Mouse (Mus musculus) liver, adult 2 months (tissue): Measurements from ENCODE around the gene Rnf26. TPM values are rescaled to one million over a fixed set of nuclear protein-coding genes. Genes with fewer than 3 reads are reported as not detected.
A peak's percentile ranks its signal among the peaks of the same experiment; 100 is the strongest.

Source experiments
- DNase-seq: peaks from one replicate; pipeline ENCODE4 v3.0.0-alpha.2; 2011; ENCODE audit warnings: low read depth, low spot score; ENCODE audit errors: extremely low read depth
- H3K27ac ChIP-seq: fragments of 200-500 bp; replicated peaks from 2 replicates; pipeline ENCODE4 v1.5.1; 2012; ENCODE audit warnings: low read depth, mild to moderate bottlenecking, control low read depth, inconsistent platforms, low read length; ENCODE audit not compliant: insufficient read depth
- H3K27me3 ChIP-seq: fragments of 200-500 bp; 2 replicates; pipeline ENCODE4 v1.6.1; 2012; ENCODE audit warnings: mild to moderate bottlenecking, moderate library complexity, low read length, inconsistent platforms; ENCODE audit not compliant: control insufficient read depth, insufficient read depth
- H3K36me3 ChIP-seq: fragments of 200-500 bp; 2 replicates; pipeline ENCODE4 v1.6.1; 2012; ENCODE audit warnings: low read length, inconsistent platforms; ENCODE audit not compliant: control insufficient read depth, insufficient read depth
- H3K4me1 ChIP-seq: fragments of 200-500 bp; 2 replicates; pipeline ENCODE4 v1.6.1; 2011; ENCODE audit warnings: low read length; ENCODE audit not compliant: control insufficient read depth, insufficient read depth
- H3K4me3 ChIP-seq: fragments of 200-500 bp; 2 replicates; pipeline ENCODE4 v1.5.1; 2011; ENCODE audit warnings: low read depth, mild to moderate bottlenecking, control low read depth, low read length, moderate library complexity; ENCODE audit not compliant: insufficient read depth
- H3K79me2 ChIP-seq: fragments of 200-500 bp; 2 replicates; pipeline ENCODE4 v1.6.1; 2012; ENCODE audit warnings: inconsistent platforms, mild to moderate bottlenecking, low read length, moderate library complexity; ENCODE audit not compliant: control insufficient read depth, insufficient read depth
- H3K9ac ChIP-seq: fragments of 200-500 bp; 2 replicates; pipeline ENCODE4 v1.6.1; 2012; ENCODE audit warnings: low read depth, mild to moderate bottlenecking, control low read depth, inconsistent platforms, low read length
- CTCF ChIP-seq: fragments of 200-500 bp; IDR thresholded peaks from 2 replicates; pipeline ENCODE4 v1.5.1; 2011; ENCODE audit warnings: low read depth, low read length, control low read depth
- POLR2A ChIP-seq: fragments of 200-500 bp; IDR thresholded peaks from 2 replicates; pipeline ENCODE4 v1.6.1; 2011; ENCODE audit warnings: low read length, control low read depth; ENCODE audit not compliant: insufficient read depth; ENCODE audit errors: extremely low read depth
- WGBS: fragments of 180-500 bp; shearing (Covaris S2); methylation state at CpG from one replicate; pipeline ENCODE4 v1.1.7; 2018; 5-methylcytosine and 5-hydroxymethylcytosine counted together
- polyA plus RNA-seq: library from polyadenylated mRNA; depleted of rRNA; stranded (reverse); fragments of >200 nt; gene quantifications from 2 replicates; pipeline ENCODE4 v1.2.3, GENCODE M21; 2012
- total RNA-seq: library from RNA; depleted of rRNA; stranded (reverse); fragments of >200 nt; gene quantifications from 2 replicates; pipeline ENCODE4 v1.2.3, GENCODE M21; 2014

Gene Rnf26
- total and polyA plus RNA-seq, 2 experiments = 3.1 to 19.0 TPM

GRCm38 (mm10) chr9:44108269-44109055 lies 4.9 kb downstream of the Rnf26 start:
- Histone ChIP-seq H3K4me3 (no peak overlapping the region), H3K9ac (no peak overlapping the region), H3K79me2 (peaks cover 5% of the 10 kb centered on the region; the same call in 1 of the 2 replicates), H3K27me3 (no peaks in the 10 kb centered on the region), H3K36me3 (no peaks in the 10 kb centered on the region), H3K4me1 (peaks cover 3% of the 10 kb centered on the region; the same call in 1 of the 2 replicates), H3K27ac (no peak overlapping the region)
- TF ChIP-seq CTCF = no peak
- TF ChIP-seq POLR2A = no peak
- no peak for DNase-seq
- 88% methylated on average over 31 of the region's 31 CpGs for WGBS

DNA sequence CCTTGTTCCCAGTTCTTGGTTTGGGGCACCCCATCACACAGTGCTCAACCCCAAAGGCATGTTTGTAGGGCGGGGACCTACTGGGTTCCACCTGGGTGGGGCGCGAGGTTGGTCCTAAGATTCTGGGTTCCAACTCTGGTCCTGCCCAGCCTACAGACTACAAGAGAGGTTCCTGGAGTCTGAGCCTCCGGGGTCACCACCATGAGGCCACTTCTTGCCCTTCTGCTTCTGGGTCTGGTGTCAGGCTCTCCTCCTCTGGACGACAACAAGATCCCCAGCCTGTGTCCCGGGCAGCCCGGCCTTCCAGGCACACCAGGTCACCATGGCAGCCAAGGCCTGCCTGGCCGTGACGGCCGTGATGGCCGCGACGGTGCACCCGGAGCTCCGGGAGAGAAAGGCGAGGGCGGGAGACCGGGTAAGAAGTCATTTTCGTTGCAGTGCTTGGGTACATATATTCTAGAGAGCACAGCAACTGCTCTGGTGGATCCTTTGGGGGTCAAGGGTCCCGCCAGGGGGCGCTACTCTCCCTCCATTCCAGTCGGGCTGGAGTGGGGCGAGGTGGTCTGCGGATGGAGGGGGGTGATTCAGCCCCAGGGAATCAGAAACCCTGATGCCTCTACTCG lies 5.6 kb downstream of the Rnf26 start:
- Histone ChIP-seq H3K36me3 (no peaks in the 10 kb centered on the region), H3K4me1 (peaks cover 2% of the 10 kb centered on the region; the same call in 1 of the 2 replicates), H3K79me2 (peaks cover 5% of the 10 kb centered on the region; the same call in 1 of the 2 replicates), H3K27ac (peak overlapping the region; percentile 6; the same call in 1 of the 2 replicates), H3K4me3 (peak overlapping the region; percentile 32; the same call in 1 of the 2 replicates), H3K9ac (peak overlapping the region; percentile 28), H3K27me3 (no peaks in the 10 kb centered on the region)
- no peak for DNase-seq
- 81% methylated on average over 25 of the region's 25 CpGs for WGBS
- TF ChIP-seq CTCF (peak; percentile 34; the same call in 1 of the 2 replicates), POLR2A (no peak)

GRCm38 (mm10) chr9:44107110-44107509 lies 6.2 kb downstream of the Rnf26 start, which contains the start of gene C1qtnf5:
C1qtnf5 (plus strand) TSS chr9:44107245.
- H3K27ac ChIP-seq = peak within 1 kb of the TSS; percentile 6; the same call in 1 of the 2 replicates
- peak; percentile 31 for DNase-seq
- peak within 1 kb of the TSS; percentile 32; the same call in 1 of the 2 replicates for H3K4me3 ChIP-seq
- peaks cover 5% of the 10 kb centered on the region; the same call in 1 of the 2 replicates for H3K79me2 ChIP-seq
- H3K9ac ChIP-seq = peak within 1 kb of the TSS; percentile 28
- no peaks in the 10 kb centered on the region for H3K27me3 ChIP-seq
- WGBS = 79% methylated on average over 8 of the region's 8 CpGs
- no peaks in the 10 kb centered on the region for H3K4me1 ChIP-seq
- TF ChIP-seq CTCF (no peak), POLR2A (no peak)
- H3K36me3 ChIP-seq = no peaks in the 10 kb centered on the region

GRCm38 (mm10) chr9:44106596-44106995 lies 6.7 kb downstream of the Rnf26 start:
- TF ChIP-seq CTCF (no peak), POLR2A (no peak)
- 87% methylated on average over 4 of the region's 4 CpGs for WGBS
- no peaks in the 10 kb centered on the region for H3K27me3 ChIP-seq

GRCm38 (mm10) chr9:44106182-44106581 lies 7.1 kb downstream of the Rnf26 start:
- Histone ChIP-seq H3K4me3 (no peak overlapping the region), H3K36me3 (no peaks in the 10 kb centered on the region), H3K27ac (no peak overlapping the region), H3K4me1 (no peaks in the 10 kb centered on the region), H3K27me3 (no peaks in the 10 kb centered on the region), H3K79me2 (peaks cover 5% of the 10 kb centered on the region; the same call in 1 of the 2 replicates), H3K9ac (no peak overlapping the region)
- TF ChIP-seq POLR2A = no peak
- TF ChIP-seq CTCF = no peak
- no peak for DNase-seq
- 86% methylated on average over 7 of the region's 7 CpGs for WGBS

More at GRCm38 (mm10) chr9:44106596-44106995, 6.7 kb downstream of the Rnf26 start:
- Histone ChIP-seq H3K4me3 (no peak overlapping the region), H3K4me1 (no peaks in the 10 kb centered on the region), H3K79me2 (peaks cover 5% of the 10 kb centered on the region; the same call in 1 of the 2 replicates), H3K27ac (no peak overlapping the region), H3K36me3 (no peaks in the 10 kb centered on the region), H3K9ac (no peak overlapping the region)
- DNase-seq = no peak
